Mouse (Mus musculus) small intestine, adult 2 months (tissue): ENCODE results near the gene Tle4.

Experiments
- CTCF ChIP-seq: fragments of 200-500 bp; IDR thresholded peaks from 2 replicates; pipeline ENCODE4 v1.5.1; 2012; ENCODE audit warnings: low read depth, mild to moderate bottlenecking, control low read depth, inconsistent platforms, low read length, moderate library complexity, mixed read lengths; ENCODE audit not compliant: insufficient replicate concordance, insufficient read length; ENCODE audit errors: extremely low read depth
- POLR2A ChIP-seq: fragments of 200-500 bp; IDR thresholded peaks from 2 replicates; pipeline ENCODE4 v1.6.1; 2012; ENCODE audit warnings: low read depth, mild to moderate bottlenecking, control low read depth, inconsistent platforms, low read length, moderate library complexity

DNA sequence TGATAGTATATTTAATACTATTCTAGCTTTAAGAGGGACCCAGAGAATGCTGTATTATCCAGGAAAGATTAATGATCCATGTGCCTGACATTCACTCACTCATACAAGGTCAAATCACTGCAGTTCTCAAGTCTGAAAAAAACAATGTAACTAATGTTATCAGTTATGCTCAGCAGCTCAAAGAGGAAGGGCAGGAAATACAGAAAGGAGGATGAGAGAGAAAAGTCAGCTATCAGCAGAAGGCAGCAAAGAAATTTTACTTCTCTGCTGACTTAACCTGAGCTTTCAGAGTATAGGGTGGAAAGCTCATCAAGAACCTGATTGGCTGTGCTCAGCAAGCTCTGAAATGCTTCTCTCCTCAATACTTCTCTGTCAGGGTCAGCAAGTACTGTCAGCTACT, 29.0 kb downstream of the Tle4 start:
- no peak for TF ChIP-seq CTCF
- no peak for TF ChIP-seq POLR2A
